14 mouse cellular contexts compared by ENCODE assay signal in the genomic region with DNA sequence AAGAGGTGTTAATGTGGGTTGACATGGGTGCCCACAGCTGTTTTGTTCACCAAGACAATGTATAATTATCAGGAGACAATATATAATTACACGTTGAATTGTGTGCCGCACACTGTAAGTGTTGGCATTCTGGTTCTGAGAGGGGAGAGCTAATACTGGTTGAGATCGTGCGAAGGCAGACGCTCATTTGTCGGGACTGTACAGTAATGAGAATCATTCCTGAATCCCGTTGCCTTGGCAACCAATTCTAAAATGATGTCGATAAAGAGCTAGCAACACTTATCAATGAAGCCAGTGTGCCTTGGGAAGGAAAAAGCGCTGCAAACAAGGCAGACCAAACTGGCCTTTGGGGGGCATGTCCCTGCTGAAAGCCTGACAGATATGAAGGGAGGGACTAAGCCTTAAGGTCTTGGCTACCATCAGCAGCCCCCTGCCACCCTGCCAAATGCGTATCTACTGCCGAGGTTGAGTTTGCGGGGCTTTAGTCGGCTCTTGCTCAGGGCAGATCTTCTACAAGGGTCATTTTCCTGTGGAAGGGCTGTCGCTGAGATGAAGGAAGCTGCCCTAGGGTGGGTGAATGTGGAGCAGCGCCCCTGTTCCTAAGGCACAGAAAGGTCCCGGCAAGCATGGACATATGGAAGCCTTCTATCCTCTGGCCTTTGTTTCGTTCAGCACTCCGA. TPM values are rescaled to one million over a fixed set of nuclear protein-coding genes. Genes with fewer than 3 reads are reported as not detected.
DNase-seq lines count a peak whose midpoint lies in the region; ATAC-seq lines count a peak whose summit lies in the region.
"Had no signal": no experiment of that assay in that cellular context is flagged by ENCODE, and none has a peak within 500 bp of the region (broad histone marks: within the 10 kb centered on the region; RNA-seq: fewer than 3 reads in every experiment).

No protein-coding gene starts in this region.

- H3K36me3 ChIP-seq in forebrain, embryonic 16.5 days (ENCODE audit: control insufficient read depth, insufficient read depth): no peaks in the 10 kb centered on the region
- no peaks in the 10 kb centered on the region for H3K36me3 ChIP-seq in neural tube, embryonic 15.5 days
- H3K36me3 ChIP-seq: liver, embryonic 13.5 days had no signal

- WGBS in forebrain, embryonic 16.5 days: 33% methylated on average over 18 of the region's 18 CpGs
- WGBS in neural tube, embryonic 15.5 days: 45% methylated on average over 18 of the region's 18 CpGs

- peak; percentile 95 for ATAC-seq in forebrain, embryonic 16.5 days
- ATAC-seq in neural tube, embryonic 15.5 days (ENCODE audit: low FRiP score): peak; percentile 87
- ATAC-seq: CD4-positive, CD25-positive, alpha-beta regulatory T cell, adult 4 months had no signal

- 0 out of 2 replicates have a peak overlapping the region, but pooled peaks have one; percentile 0 for H3K9ac ChIP-seq in forebrain, embryonic 16.5 days (replicated peaks; ENCODE audit: low read depth, low read length)
- H3K9ac ChIP-seq in neural tube, embryonic 15.5 days (replicated peaks): no peak overlapping the region
- H3K9ac ChIP-seq: liver, embryonic 13.5 days had no signal

- no peaks in the 10 kb centered on the region for H3K27me3 ChIP-seq in forebrain, embryonic 16.5 days (replicated peaks; ENCODE audit: control insufficient read depth, insufficient read depth, low read length)
- H3K27me3 ChIP-seq in neural tube, embryonic 15.5 days (replicated peaks): no peaks in the 10 kb centered on the region
- H3K27me3 ChIP-seq: liver, embryonic 13.5 days; megakaryocyte, embryonic 14.5 days had no signal

- DNase-seq in left cerebral cortex, adult 9 months (ENCODE audit: low spot score in 2 of 2): peak; percentile 30 to 44
- no peak for DNase-seq in left cerebral cortex, postnatal 36 days (ENCODE audit: low spot score in 2 of 2)
- DNase-seq in layer of hippocampus, postnatal 10 days (ENCODE audit: low spot score in 2 of 2): peak; percentile 35 to 47
- no peak for DNase-seq in lung, postnatal 4 days
- DNase-seq in heart, adult 18-20 months: no peak
- DNase-seq in cerebellum, postnatal 25 days: no peak
- DNase-seq: gastrocnemius, adult 2 months; kidney, postnatal 14 days; liver, embryonic 13.5 days had no signal

- H3K9me3 ChIP-seq in forebrain, embryonic 16.5 days (ENCODE audit: control insufficient read depth, low read length): no peaks in the 10 kb centered on the region
- no peaks in the 10 kb centered on the region for H3K9me3 ChIP-seq in neural tube, embryonic 15.5 days (replicated peaks)
- H3K9me3 ChIP-seq: liver, embryonic 13.5 days had no signal

- peak overlapping the region; percentile 60 for H3K27ac ChIP-seq in forebrain, embryonic 16.5 days (ENCODE audit: low read length)
- peak overlapping the region; percentile 72 for H3K27ac ChIP-seq in neural tube, embryonic 15.5 days (replicated peaks)
- H3K27ac ChIP-seq: gastrocnemius, adult 2 months; liver, embryonic 13.5 days had no signal

- intact Hi-C loops in left cerebral cortex, postnatal 36 days (cut with DNase I): no loop called here

- no peak overlapping the region for H3K4me3 ChIP-seq in forebrain, embryonic 16.5 days (replicated peaks; ENCODE audit: low read length)
- no peak overlapping the region for H3K4me3 ChIP-seq in neural tube, embryonic 15.5 days (replicated peaks)
- H3K4me3 ChIP-seq: gastrocnemius, adult 2 months; liver, embryonic 13.5 days; megakaryocyte, embryonic 14.5 days had no signal

- peak overlapping the region; percentile 30 for H3K4me2 ChIP-seq in forebrain, embryonic 16.5 days (ENCODE audit: low read length)
- peak overlapping the region; percentile 23; the same call in 1 of the 2 replicates for H3K4me2 ChIP-seq in neural tube, embryonic 15.5 days
- H3K4me2 ChIP-seq: liver, embryonic 13.5 days had no signal

- H3K4me1 ChIP-seq in forebrain, embryonic 16.5 days (replicated peaks; ENCODE audit: control insufficient read depth, insufficient read depth, low read length): peaks cover 44% of the 10 kb centered on the region
- H3K4me1 ChIP-seq in neural tube, embryonic 15.5 days: peaks cover 24% of the 10 kb centered on the region
- H3K4me1 ChIP-seq: liver, embryonic 13.5 days; megakaryocyte, embryonic 14.5 days had no signal

RNA-seq across cellular contexts. Expression of a gene that starts 47.0 kb away (rescaled TPM):
- 10 to 100 TPM; 57.9 to 58.8 TPM for total RNA-seq in left cerebral cortex, postnatal 36 days (2021)
- polyA plus RNA-seq in forebrain, embryonic 16.5 days (2015; fragmentation: Nextera tagmentation; extraction: Ambion mirVana): 50.5 and 56.6 TPM in 2 replicates
- total RNA-seq in layer of hippocampus, postnatal 10 days (2021): 10 to 100 TPM; 74.9 to 78.2 TPM
- 33.1 and 43.4 TPM in 2 replicates for polyA plus RNA-seq in neural tube, embryonic 15.5 days (2015; fragmentation: Nextera tagmentation; extraction: Ambion mirVana)
- under 1 TPM in 1 of 2 experiments, not detected in 1; 0.20 TPM for total RNA-seq in heart, adult 18-20 months (2021)
- total RNA-seq: gastrocnemius, adult 2 months; heart, postnatal 25 days had no signal
- polyA plus RNA-seq: CD4-positive, CD25-positive, alpha-beta regulatory T cell, adult 4 months had no signal

Comparison
In these comparisons a context has a peak if more than half of its experiments do, and no peak if none do; other contexts are left out.
1. DNase-seq: peak in left cerebral cortex, adult 9 months (2 of 2) and layer of hippocampus, postnatal 10 days (2 of 2); none in left cerebral cortex, postnatal 36 days (0 of 2), lung, postnatal 4 days (0 of 2), heart, adult 18-20 months (0 of 2) and cerebellum, postnatal 25 days (0 of 2).
2. RNA of a gene that starts 47.0 kb away (total RNA-seq): 74.9 to 78.2 TPM in layer of hippocampus, postnatal 10 days and 57.9 to 58.8 TPM in left cerebral cortex, postnatal 36 days; 0.20 TPM in heart, adult 18-20 months; every median in the first group is over 10 times any median in the second.